Mouse (Mus musculus) liver, postnatal 0 days (tissue): ENCODE results near the gene Pgap3.

Experiments
- CTCF ChIP-seq: sonication (generic); IDR thresholded peaks from 2 replicates; pipeline ENCODE4 v1.5.1; 2016; ENCODE audit warnings: antibody characterized with exemption, low read depth
- EP300 ChIP-seq: IDR thresholded peaks from 2 replicates; pipeline ENCODE4 v1.6.1; 2016; ENCODE audit warnings: antibody characterized with exemption, low read depth, mild to moderate bottlenecking

GRCm38 (mm10) chr11:98385638-98386585 is 14.4 kb downstream of the Pgap3 start, which contains the start of gene Pnmt:
- TF ChIP-seq EP300 (no peak), CTCF (no peak)
